Mouse (Mus musculus) intestine, embryonic 16.5 days (tissue): ENCODE measurements around the gene Notch2. TPM values are rescaled to one million over a fixed set of nuclear protein-coding genes. Genes with fewer than 3 reads are reported as not detected.

Experiments used
- ATAC-seq: fragments of 200-750 bp; cut with Nextera tagmentation; 2 replicates; pipeline ENCODE4 v1.8.0; 2017; ENCODE audit warnings: moderate TSS enrichment, moderate library complexity
- H3K27ac ChIP-seq: fragments of 300-500 bp; sonication (generic); 2 replicates; pipeline ENCODE4 v1.5.1; 2014; ENCODE audit warnings: mild to moderate bottlenecking, low read length
- H3K27me3 ChIP-seq: fragments of 300-500 bp; sonication (generic); replicated peaks from 2 replicates; pipeline ENCODE4 v1.6.1; 2014; ENCODE audit warnings: low read length, control low read depth, mixed read lengths; ENCODE audit not compliant: control insufficient read depth, insufficient read depth
- H3K36me3 ChIP-seq: fragments of 300-500 bp; sonication (generic); 2 replicates; pipeline ENCODE4 v1.6.1; 2014; ENCODE audit warnings: low read length, control low read depth; ENCODE audit not compliant: control insufficient read depth, insufficient read depth
- H3K4me1 ChIP-seq: fragments of 300-500 bp; sonication (generic); 2 replicates; pipeline ENCODE4 v1.6.1; 2014; ENCODE audit warnings: low read length, control low read depth, mixed read lengths; ENCODE audit not compliant: control insufficient read depth, insufficient read depth
- H3K4me2 ChIP-seq: fragments of 300-500 bp; sonication (generic); 2 replicates; pipeline ENCODE4 v1.6.1; 2014; ENCODE audit warnings: low read depth, low read length, control low read depth
- H3K4me3 ChIP-seq: fragments of 300-500 bp; sonication (generic); 2 replicates; pipeline ENCODE4 v1.5.1; 2014; ENCODE audit warnings: mild to moderate bottlenecking, low read length
- H3K9ac ChIP-seq: fragments of 300-500 bp; sonication (generic); 2 replicates; pipeline ENCODE4 v1.6.1; 2014; ENCODE audit warnings: low read depth, low read length
- H3K9me3 ChIP-seq: fragments of 300-500 bp; sonication (generic); 2 replicates; pipeline ENCODE4 v1.6.1; 2016; ENCODE audit warnings: low read length, control low read depth; ENCODE audit not compliant: control insufficient read depth
- WGBS: fragments of 180-500 bp; shearing (Covaris S2); extraction: QIAGEN DNeasy Blood & Tissue Kit; methylation state at CpG from one replicate; pipeline ENCODE4 v1.1.7; 2014; 5-methylcytosine and 5-hydroxymethylcytosine counted together
- polyA plus RNA-seq: library from polyadenylated mRNA; unstranded; fragments of >200 nt; fragmentation: Nextera tagmentation; extraction: Ambion mirVana; gene quantifications from 2 replicates; pipeline ENCODE4 v1.2.1, GENCODE M21; 2015

Gene Notch2
- 9.1 and 10.9 TPM in 2 replicates for polyA plus RNA-seq

DNA sequence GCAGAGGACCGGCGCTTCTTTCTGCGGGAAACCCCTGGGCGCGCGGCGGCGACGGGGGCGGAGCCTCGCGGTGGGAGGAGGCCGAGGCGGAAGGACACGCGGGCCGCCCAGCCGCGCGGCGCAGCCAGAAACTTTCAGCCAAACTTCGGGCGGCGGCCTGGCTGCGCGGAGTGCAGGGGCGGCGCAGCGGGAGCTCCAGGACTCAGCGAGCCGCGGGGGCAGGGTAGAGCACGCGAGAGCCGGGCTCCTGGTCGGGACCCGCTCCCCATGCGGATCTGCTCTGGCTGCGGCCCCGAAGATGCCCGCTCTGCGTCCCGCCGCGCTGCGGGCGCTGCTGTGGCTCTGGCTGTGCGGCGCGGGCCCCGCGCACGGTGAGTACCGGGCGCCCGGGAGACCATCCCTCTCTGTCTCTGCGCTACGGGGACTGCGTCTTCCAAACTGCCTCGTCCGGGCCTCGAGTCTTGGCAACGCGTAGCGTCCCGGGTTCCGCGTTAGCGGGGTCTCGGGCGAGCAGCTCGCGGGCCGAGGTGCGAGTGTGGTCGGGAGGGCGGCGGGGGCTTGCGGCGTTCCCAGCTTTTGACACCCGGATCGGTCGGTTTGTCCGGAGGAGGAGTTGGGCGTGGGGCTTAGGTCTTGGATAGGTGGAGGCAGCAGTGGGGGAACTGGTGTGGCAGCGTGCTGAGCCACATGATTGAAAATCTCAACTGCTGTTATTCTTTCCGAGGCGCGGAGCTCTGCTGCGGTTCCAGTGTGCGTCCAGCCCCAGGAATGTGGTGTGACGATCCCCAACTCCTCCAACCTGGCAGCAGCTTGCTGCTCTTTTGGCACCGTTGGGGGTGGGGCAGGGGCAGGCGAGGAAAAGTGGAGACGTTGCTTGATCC, at the start of gene Notch2:
TSS of gene Notch2 (plus strand) at position 127 of the 881 bp plus-strand sequence.
- WGBS = under 1% methylated on average over 90 of the region's 95 CpGs
- peak within 1 kb of the TSS; percentile 93 for H3K27ac ChIP-seq
- peak within 1 kb of the TSS; percentile 96 for H3K9ac ChIP-seq
- H3K36me3 ChIP-seq = no peaks in the 10 kb centered on the region
- H3K27me3 ChIP-seq = no peaks in the 10 kb centered on the region
- H3K4me2 ChIP-seq = peak within 1 kb of the TSS; percentile 78
- peaks cover 29% of the 10 kb centered on the region for H3K4me1 ChIP-seq
- ATAC-seq = peak; percentile 92
- peak within 1 kb of the TSS; percentile 94 for H3K4me3 ChIP-seq
- no peaks in the 10 kb centered on the region for H3K9me3 ChIP-seq

DNA sequence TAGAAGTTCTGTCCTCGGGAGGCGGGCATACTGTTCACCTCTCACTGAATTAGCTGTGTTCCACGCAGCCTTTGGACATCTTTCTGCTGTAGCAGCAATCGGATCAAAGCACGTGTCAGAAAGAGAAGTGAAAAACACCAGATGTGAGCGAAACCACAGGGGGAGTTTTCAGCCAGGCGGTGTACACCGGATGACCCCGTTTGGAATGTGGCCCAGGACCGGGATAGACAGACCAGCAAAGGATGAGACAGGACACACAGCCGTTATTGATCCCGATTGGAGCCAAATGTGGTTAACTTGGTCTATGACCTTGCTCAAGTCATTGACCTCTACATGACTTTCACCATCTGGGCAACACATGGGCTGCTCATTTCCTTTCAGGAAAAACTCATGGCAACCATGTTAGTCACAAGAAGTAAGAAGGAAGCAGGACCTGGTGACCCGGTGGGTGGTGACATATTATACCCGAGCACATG, 48.4 kb upstream of the Notch2 start:
- no peaks in the 10 kb centered on the region for H3K4me1 ChIP-seq
- no peak overlapping the region for H3K4me2 ChIP-seq
- H3K36me3 ChIP-seq = no peaks in the 10 kb centered on the region
- no peaks in the 10 kb centered on the region for H3K27me3 ChIP-seq
- no peak overlapping the region; the same call in 1 of the 2 replicates for H3K27ac ChIP-seq
- no peak overlapping the region for H3K9ac ChIP-seq
- H3K4me3 ChIP-seq = no peak overlapping the region
- H3K9me3 ChIP-seq = no peaks in the 10 kb centered on the region
- WGBS = 42% methylated on average over 14 of the region's 14 CpGs
- ATAC-seq = no peak

- no peaks in the 10 kb centered on the region for H3K36me3 ChIP-seq
- H3K4me2 ChIP-seq = no peak overlapping the region
- no peaks in the 10 kb centered on the region for H3K9me3 ChIP-seq
- H3K4me1 ChIP-seq = 0 out of 2 replicates have a peak, but pooled peaks cover 5% of the 10 kb centered on the region
- H3K27ac ChIP-seq = no peak overlapping the region
- H3K4me3 ChIP-seq = no peak overlapping the region
- WGBS = 40% methylated on average over 2 of the region's 2 CpGs
- H3K27me3 ChIP-seq = no peaks in the 10 kb centered on the region
- no peak for ATAC-seq
- no peak overlapping the region for H3K9ac ChIP-seq
Observed at GRCm38 (mm10) chr3:97967627-97968026, 45.7 kb upstream of the Notch2 start.

DNA sequence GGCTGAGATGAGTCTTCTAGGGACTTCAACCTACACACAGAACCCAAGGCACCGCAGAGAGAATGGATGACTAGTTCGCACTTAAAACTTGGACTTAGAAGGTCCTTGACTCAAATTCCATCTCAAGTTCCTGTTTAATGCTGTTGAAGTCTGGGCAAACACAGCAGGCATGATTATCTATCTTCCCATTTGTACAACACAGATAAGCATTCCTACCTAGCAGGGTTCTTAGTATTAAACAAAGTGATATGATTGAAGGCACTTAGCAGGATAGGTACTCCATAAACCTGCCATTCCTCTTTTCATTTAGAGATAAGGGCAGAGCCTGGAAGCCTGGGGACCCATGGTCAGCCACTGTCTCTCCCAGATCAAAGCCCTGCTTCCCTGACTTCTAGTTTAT, 45.1 kb upstream of the Notch2 start:
- H3K9me3 ChIP-seq = no peaks in the 10 kb centered on the region
- 50% methylated on average over 2 of the region's 2 CpGs for WGBS
- H3K27me3 ChIP-seq = no peaks in the 10 kb centered on the region

GRCm38 (mm10) chr3:97969019-97969418, 44.3 kb upstream of the Notch2 start:
- Histone ChIP-seq H3K4me1 (0 out of 2 replicates have a peak, but pooled peaks cover 5% of the 10 kb centered on the region), H3K9ac (no peak overlapping the region), H3K4me3 (no peak overlapping the region), H3K36me3 (no peaks in the 10 kb centered on the region), H3K9me3 (no peaks in the 10 kb centered on the region), H3K27ac (no peak overlapping the region), H3K27me3 (no peaks in the 10 kb centered on the region), H3K4me2 (no peak overlapping the region)
- WGBS = 47% methylated on average over 1 of the region's 1 CpGs
- no peak for ATAC-seq

More for the DNA sequence above, 45.1 kb upstream of the Notch2 start:
- Histone ChIP-seq H3K36me3 (no peaks in the 10 kb centered on the region), H3K4me3 (no peak overlapping the region), H3K4me1 (0 out of 2 replicates have a peak, but pooled peaks cover 5% of the 10 kb centered on the region), H3K27ac (no peak overlapping the region), H3K4me2 (no peak overlapping the region), H3K9ac (no peak overlapping the region)
- ATAC-seq = 0 out of 2 replicates have a peak, but pooled peaks have one; percentile 37

DNA sequence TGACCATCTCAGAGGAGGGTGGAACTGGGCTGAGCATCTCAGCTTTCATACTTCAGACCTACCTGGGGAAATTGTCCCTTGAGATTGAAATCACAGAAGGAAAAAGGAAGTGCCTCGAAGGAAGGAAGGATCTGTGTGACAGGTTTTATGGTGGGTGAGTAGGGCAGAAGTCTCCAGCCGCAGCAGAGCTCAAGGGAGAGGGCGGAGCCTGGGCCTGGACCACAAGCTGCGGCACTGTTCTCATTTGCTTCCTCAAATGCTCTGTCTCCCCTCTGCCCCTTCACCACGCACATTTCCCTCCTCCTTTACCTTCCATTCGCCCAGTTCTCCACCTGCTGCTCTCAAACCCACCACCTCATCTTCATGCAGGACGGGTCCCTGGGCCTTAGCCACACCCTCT, 42.2 kb upstream of the Notch2 start:
- Histone ChIP-seq H3K27me3 (no peaks in the 10 kb centered on the region), H3K36me3 (no peaks in the 10 kb centered on the region), H3K4me3 (no peak overlapping the region), H3K4me1 (0 out of 2 replicates have a peak, but pooled peaks cover 5% of the 10 kb centered on the region), H3K27ac (no peak overlapping the region), H3K9me3 (no peaks in the 10 kb centered on the region), H3K4me2 (peak overlapping the region; percentile 26; the same call in 1 of the 2 replicates), H3K9ac (no peak overlapping the region)
- peak; percentile 72 for ATAC-seq
- 39% methylated on average over 7 of the region's 7 CpGs for WGBS

GRCm38 (mm10) chr3:97972200-97972599, 41.1 kb upstream of the Notch2 start:
- H3K9ac ChIP-seq = no peak overlapping the region
- H3K4me1 ChIP-seq = 0 out of 2 replicates have a peak, but pooled peaks cover 5% of the 10 kb centered on the region
- H3K4me3 ChIP-seq = no peak overlapping the region
- no peak overlapping the region for H3K4me2 ChIP-seq
- H3K27me3 ChIP-seq = no peaks in the 10 kb centered on the region
- no peaks in the 10 kb centered on the region for H3K36me3 ChIP-seq
- H3K9me3 ChIP-seq = no peaks in the 10 kb centered on the region
- WGBS = 42% methylated on average over 5 of the region's 5 CpGs
- no peak overlapping the region for H3K27ac ChIP-seq
- ATAC-seq = no peak

- ATAC-seq = no peak
- H3K27ac ChIP-seq = no peak overlapping the region
- H3K4me3 ChIP-seq = no peak overlapping the region
- no peaks in the 10 kb centered on the region for H3K36me3 ChIP-seq
- H3K9ac ChIP-seq = no peak overlapping the region
- H3K4me2 ChIP-seq = no peak overlapping the region
- no peaks in the 10 kb centered on the region for H3K27me3 ChIP-seq
- H3K9me3 ChIP-seq = no peaks in the 10 kb centered on the region
- H3K4me1 ChIP-seq = 0 out of 2 replicates have a peak, but pooled peaks cover 5% of the 10 kb centered on the region
- 64% methylated on average over 4 of the region's 4 CpGs for WGBS
Observed at GRCm38 (mm10) chr3:97972707-97973106, 40.6 kb upstream of the Notch2 start.

DNA sequence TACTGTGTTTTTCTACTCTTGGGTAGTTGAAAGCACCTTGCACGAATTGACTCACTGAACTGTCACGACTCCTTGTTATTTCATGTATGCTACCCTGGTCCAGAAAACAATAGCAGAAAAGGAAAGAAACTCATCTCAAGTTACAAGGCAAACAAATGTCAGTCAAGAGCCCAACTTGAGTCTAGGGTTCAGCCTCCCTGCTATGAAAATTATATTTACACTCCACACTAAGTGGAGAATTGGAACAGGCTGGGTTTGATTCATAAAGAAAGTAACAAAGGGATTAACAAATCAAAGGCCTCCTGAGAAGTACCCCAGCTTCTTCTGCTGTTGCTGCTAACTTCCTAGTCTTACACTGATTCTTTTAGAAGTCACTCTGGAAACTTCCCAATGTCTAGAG, 40.0 kb upstream of the Notch2 start:
- Histone ChIP-seq H3K9ac (no peak overlapping the region), H3K4me3 (no peak overlapping the region), H3K36me3 (no peaks in the 10 kb centered on the region), H3K9me3 (no peaks in the 10 kb centered on the region), H3K4me1 (0 out of 2 replicates have a peak, but pooled peaks cover 5% of the 10 kb centered on the region), H3K4me2 (no peak overlapping the region), H3K27me3 (no peaks in the 10 kb centered on the region), H3K27ac (no peak overlapping the region)
- 31% methylated on average over 2 of the region's 2 CpGs for WGBS
- no peak for ATAC-seq
